Mouse (Mus musculus) liver, embryonic 14.5 days (tissue): ENCODE results near the gene Igfbp4. TPM values are rescaled to one million over a fixed set of nuclear protein-coding genes. Genes with fewer than 3 reads are reported as not detected.

Experiments used
- ATAC-seq: fragments of 200-750 bp; cut with Nextera tagmentation; 2 replicates; pipeline ENCODE4 v1.8.0; 2017; ENCODE audit warnings: moderate number of reproducible peaks, mild to moderate bottlenecking, moderate library complexity; ENCODE audit not compliant: insufficient read depth
- DNase-seq, 3 experiments: peaks; one replicate each; pipeline ENCODE4 v3.0.0-alpha.2; 2012 to 2013; ENCODE audit warnings: low read depth in 3 of 3, low spot score in 3 of 3
- H3K27ac ChIP-seq: fragments of 300-500 bp; sonication (generic); 2 replicates; pipeline ENCODE4 v1.5.1; 2014; ENCODE audit warnings: moderate library complexity, mild to moderate bottlenecking, control low read depth, inconsistent platforms
- H3K27me3 ChIP-seq: fragments of 300-500 bp; sonication (generic); 2 replicates; pipeline ENCODE4 v1.6.1; 2014; ENCODE audit warnings: mild to moderate bottlenecking, low read length, moderate library complexity; ENCODE audit not compliant: control insufficient read depth, insufficient read depth
- H3K36me3 ChIP-seq: fragments of 300-500 bp; sonication (generic); replicated peaks from 2 replicates; pipeline ENCODE4 v1.6.1; 2014; ENCODE audit warnings: low read depth; ENCODE audit not compliant: control insufficient read depth, insufficient read depth
- H3K4me1 ChIP-seq, 2 experiments: fragments of 200-500 bp in 1 of 2; fragments of 300-500 bp in 1 of 2; sonication (generic) in 1 of 2; replicated peaks; 2 replicates each; pipeline ENCODE4 v1.6.1; 2012 to 2014; ENCODE audit warnings: antibody characterized with exemption in 1 of 2, inconsistent platforms in 1 of 2, low read length in 1 of 2; ENCODE audit not compliant: control insufficient read depth in 2 of 2, insufficient read depth in 2 of 2
- H3K4me2 ChIP-seq: fragments of 300-500 bp; sonication (generic); 2 replicates; pipeline ENCODE4 v1.6.1; 2014; ENCODE audit warnings: low read depth, mild to moderate bottlenecking, control low read depth, moderate library complexity
- H3K4me3 ChIP-seq, 2 experiments: fragments of 200-500 bp in 1 of 2; fragments of 300-500 bp in 1 of 2; sonication (generic) in 1 of 2; 2 replicates each; pipeline ENCODE4 v1.5.1; 2012 to 2014; ENCODE audit warnings: low read depth in 2 of 2, low read length in 2 of 2, mild to moderate bottlenecking in 2 of 2, control low read depth in 1 of 2, inconsistent platforms in 1 of 2, moderate library complexity in 1 of 2; ENCODE audit not compliant: insufficient read depth in 1 of 2
- H3K9ac ChIP-seq: fragments of 300-500 bp; sonication (generic); replicated peaks from 2 replicates; pipeline ENCODE4 v1.6.1; 2014; ENCODE audit warnings: mild to moderate bottlenecking, control low read depth, moderate library complexity
- H3K9me3 ChIP-seq: fragments of 300-500 bp; sonication (generic); 2 replicates; pipeline ENCODE4 v1.6.1; 2016; ENCODE audit warnings: low read length, mixed read lengths; ENCODE audit not compliant: control insufficient read depth
- CTCF ChIP-seq: IDR thresholded peaks from 2 replicates; pipeline ENCODE4 v1.5.1; 2016; ENCODE audit warnings: antibody characterized with exemption, low read depth, control low read depth
- EP300 ChIP-seq: IDR thresholded peaks from 2 replicates; pipeline ENCODE4 v1.6.1; 2016; ENCODE audit warnings: antibody characterized with exemption, low read depth
- WGBS: fragments of 180-500 bp; shearing (Covaris S2); extraction: QIAGEN DNeasy Blood & Tissue Kit; methylation state at CpG from one replicate; pipeline ENCODE4 v1.1.7; 2014; ENCODE audit not compliant: insufficient replicate concordance; 5-methylcytosine and 5-hydroxymethylcytosine counted together
- polyA plus RNA-seq, 2 experiments: library from polyadenylated mRNA; depleted of rRNA in 1 of 2; stranded (reverse) in 1 of 2; unstranded in 1 of 2; fragments of >200 nt; fragmentation: Nextera tagmentation in 1 of 2; extraction: Ambion mirVana in 1 of 2; gene quantifications; 2 replicates each; pipeline versions ENCODE4 v1.2.1 to v1.2.3; 2012 to 2014

Igfbp4 gene
- polyA plus RNA-seq, 2 experiments: 71.4 to 115 TPM

DNA sequence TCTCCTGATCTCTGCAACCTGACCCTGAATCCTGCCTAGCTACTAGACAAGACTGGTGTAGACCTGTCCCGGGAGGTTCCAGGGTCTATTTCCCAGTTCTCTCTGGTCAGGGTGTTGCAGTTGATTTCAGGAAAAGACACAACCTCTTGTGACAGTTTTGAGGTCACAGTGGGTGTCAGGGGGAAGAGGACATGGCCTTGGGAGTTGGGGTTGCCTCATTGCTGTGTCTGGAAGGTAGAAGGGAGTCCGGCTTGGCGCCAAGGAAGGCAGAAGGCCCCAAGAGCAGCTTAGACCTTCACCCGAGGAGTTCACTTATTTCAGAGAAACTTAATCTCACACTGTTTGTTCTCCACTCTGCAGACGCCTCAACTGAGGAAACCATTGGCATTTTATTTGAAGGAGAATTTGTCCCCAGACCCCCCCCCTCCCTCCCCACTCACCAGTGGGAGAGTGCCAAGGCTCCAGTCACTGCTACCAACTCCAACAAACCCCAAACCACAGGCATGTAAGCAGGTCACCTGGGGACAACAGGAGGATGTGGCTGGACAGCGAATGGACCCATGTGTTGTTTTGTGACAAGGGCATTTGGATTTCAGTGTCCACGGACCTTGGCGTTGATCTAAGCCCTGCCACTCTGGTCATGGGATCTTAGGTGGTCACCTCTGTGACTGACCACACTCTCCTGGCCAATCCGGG, 61.7 kb downstream of the Igfbp4 start:
- H3K9ac ChIP-seq: no peak overlapping the region
- H3K4me2 ChIP-seq: no peak overlapping the region
- no peak for TF ChIP-seq EP300
- no peak for TF ChIP-seq CTCF

More for the DNA sequence above, 61.7 kb downstream of the Igfbp4 start:
- DNase-seq (no peak), ATAC-seq (no peak)
- 55% methylated on average over 9 of the region's 9 CpGs for WGBS
- no peak overlapping the region for H3K27ac ChIP-seq
- no peaks in the 10 kb centered on the region for H3K27me3 ChIP-seq
- peaks cover 0 to 24% of the 10 kb centered on the region in 2 experiments; a peak in 2 of 4 replicates for H3K4me1 ChIP-seq
- no peaks in the 10 kb centered on the region for H3K36me3 ChIP-seq
- no peaks in the 10 kb centered on the region for H3K9me3 ChIP-seq
- H3K4me3 ChIP-seq: no peak overlapping the region

Other genes starting within 250 kb of the Igfbp4 start
- gene Msl1, start 245.7 kb upstream of the Igfbp4 start, polyA plus RNA-seq (2012; rRNA removed): 11.5 and 15.8 TPM in 2 replicates
- 4.5 and 4.9 TPM in 2 replicates for gene Msl1, start 245.7 kb upstream of the Igfbp4 start, polyA plus RNA-seq (2014; fragmentation: Nextera tagmentation; extraction: Ambion mirVana)
- gene Casc3, start 236.3 kb upstream of the Igfbp4 start, polyA plus RNA-seq (2012; rRNA removed): 12.2 and 12.7 TPM in 2 replicates
- 11.5 and 13.0 TPM in 2 replicates for gene Casc3, start 236.3 kb upstream of the Igfbp4 start, polyA plus RNA-seq (2014; fragmentation: Nextera tagmentation; extraction: Ambion mirVana)
- 0.52 and 0.55 TPM in 2 replicates for gene Rapgefl1, start 204.5 kb upstream of the Igfbp4 start, polyA plus RNA-seq (2012; rRNA removed)
- 0.05 and 0.06 TPM in 2 replicates for gene Rapgefl1, start 204.5 kb upstream of the Igfbp4 start, polyA plus RNA-seq (2014; fragmentation: Nextera tagmentation; extraction: Ambion mirVana)
- gene Wipf2, start 177.6 kb upstream of the Igfbp4 start, polyA plus RNA-seq (2012; rRNA removed): 2.0 and 2.1 TPM in 2 replicates
- gene Wipf2, start 177.6 kb upstream of the Igfbp4 start, polyA plus RNA-seq (2014; fragmentation: Nextera tagmentation; extraction: Ambion mirVana): 1.1 and 1.4 TPM in 2 replicates
- 16.9 and 28.6 TPM in 2 replicates for gene Cdc6, start 133.4 kb upstream of the Igfbp4 start, polyA plus RNA-seq (2012; rRNA removed)
- 64.1 and 71.0 TPM in 2 replicates for gene Cdc6, start 133.4 kb upstream of the Igfbp4 start, polyA plus RNA-seq (2014; fragmentation: Nextera tagmentation; extraction: Ambion mirVana)
- 1.9 and 2.3 TPM in 2 replicates for gene Rara, start 113.4 kb upstream of the Igfbp4 start, polyA plus RNA-seq (2012; rRNA removed)
- 3.0 and 3.2 TPM in 2 replicates for gene Rara, start 113.4 kb upstream of the Igfbp4 start, polyA plus RNA-seq (2014; fragmentation: Nextera tagmentation; extraction: Ambion mirVana)
- not detected in 2 replicates for gene Gjd3, start 58.2 kb upstream of the Igfbp4 start, polyA plus RNA-seq (2012; rRNA removed)
- gene Gjd3, start 58.2 kb upstream of the Igfbp4 start, polyA plus RNA-seq (2014; fragmentation: Nextera tagmentation; extraction: Ambion mirVana): not detected in 2 replicates
- 57.7 and 108 TPM in 2 replicates for gene Top2a, start 17.1 kb upstream of the Igfbp4 start, polyA plus RNA-seq (2012; rRNA removed)
- 197 and 214 TPM in 2 replicates for gene Top2a, start 17.1 kb upstream of the Igfbp4 start, polyA plus RNA-seq (2014; fragmentation: Nextera tagmentation; extraction: Ambion mirVana)
- 0.36 and 0.42 TPM in 2 replicates for gene Tns4, start 48.1 kb downstream of the Igfbp4 start, polyA plus RNA-seq (2012; rRNA removed)
- gene Tns4, start 48.1 kb downstream of the Igfbp4 start, polyA plus RNA-seq (2014; fragmentation: Nextera tagmentation; extraction: Ambion mirVana): 0.09 and 0.33 TPM in 2 replicates
- 0.11 TPM in 2 replicates for gene Ccr7, start 113.8 kb downstream of the Igfbp4 start, polyA plus RNA-seq (2012; rRNA removed)
- 0.15 and 0.29 TPM in 2 replicates for gene Ccr7, start 113.8 kb downstream of the Igfbp4 start, polyA plus RNA-seq (2014; fragmentation: Nextera tagmentation; extraction: Ambion mirVana)
- 21.3 and 60.1 TPM in 2 replicates for gene Smarce1, start 189.8 kb downstream of the Igfbp4 start, polyA plus RNA-seq (2012; rRNA removed)
- gene Smarce1, start 189.8 kb downstream of the Igfbp4 start, polyA plus RNA-seq (2014; fragmentation: Nextera tagmentation; extraction: Ambion mirVana): 53.5 and 58.8 TPM in 2 replicates
- 0.01 and 0.04 TPM in 2 replicates for gene Krt222, start 202.8 kb downstream of the Igfbp4 start, polyA plus RNA-seq (2012; rRNA removed)
- 0.13 and 0.34 TPM in 2 replicates for gene Krt222, start 202.8 kb downstream of the Igfbp4 start, polyA plus RNA-seq (2014; fragmentation: Nextera tagmentation; extraction: Ambion mirVana)
- gene Krt24, start 244.0 kb downstream of the Igfbp4 start, polyA plus RNA-seq (2012; rRNA removed): not detected in 2 replicates
- gene Krt24, start 244.0 kb downstream of the Igfbp4 start, polyA plus RNA-seq (2014; fragmentation: Nextera tagmentation; extraction: Ambion mirVana): not detected in 2 replicates